Mouse (Mus musculus): ENCODE measurements around the gene Zfp280d. TPM values are rescaled to one million over a fixed set of nuclear protein-coding genes. Genes with fewer than 3 reads are reported as not detected.
"Not testable (repeated sequence)": the region's sequence is repeated elsewhere in the genome, so short reads cannot be mapped to it uniquely, and the experiment has no call there.

Zfp280d gene
- polyA plus RNA-seq, 1 experiment from 2014 or later: 66.3 TPM

- Histone ChIP-seq H3K9ac (ENCODE audit: low read length) (no peak overlapping the region), H3K4me1 (replicated peaks; ENCODE audit: control insufficient read depth, insufficient read depth, low read length) (no peaks in the 10 kb centered on the region), H3K4me2 (ENCODE audit: low read depth, low read length, severe bottlenecking) (no peak overlapping the region), H3K4me3 (ENCODE audit: low read depth, low read length) (no peak overlapping the region), H3K27ac (ENCODE audit: low read depth, low read length) (no peak overlapping the region), H3K9me3 (ENCODE audit: control insufficient read depth, low read length) (no peaks in the 10 kb centered on the region), H3K36me3 (ENCODE audit: control insufficient read depth, insufficient read depth, low read length) (no peaks in the 10 kb centered on the region), H3K27me3 (ENCODE audit: control insufficient read depth, insufficient read depth, low read length) (no peaks in the 10 kb centered on the region)
- 84% methylated on average over 7 of the region's 7 CpGs for WGBS
- DNase-seq (ENCODE audit: low spot score) (no peak), ATAC-seq (replicated peaks; ENCODE audit: low FRiP score) (no peak)
Measured at GRCm38 (mm10) chr9:72385786-72386185, 111.1 kb downstream of the Zfp280d start.

- Histone ChIP-seq H3K9ac (ENCODE audit: low read length) (no peak overlapping the region), H3K4me2 (ENCODE audit: low read depth, low read length, severe bottlenecking) (no peak overlapping the region), H3K9me3 (ENCODE audit: control insufficient read depth, low read length) (no peaks in the 10 kb centered on the region), H3K36me3 (ENCODE audit: control insufficient read depth, insufficient read depth, low read length) (no peaks in the 10 kb centered on the region), H3K27me3 (ENCODE audit: control insufficient read depth, insufficient read depth, low read length) (no peaks in the 10 kb centered on the region), H3K4me3 (ENCODE audit: low read depth, low read length) (no peak overlapping the region), H3K27ac (ENCODE audit: low read depth, low read length) (no peak overlapping the region), H3K4me1 (replicated peaks; ENCODE audit: control insufficient read depth, insufficient read depth, low read length) (no peaks in the 10 kb centered on the region)
- WGBS: 94% methylated on average over 4 of the region's 4 CpGs
- DNase-seq (ENCODE audit: low spot score): no peak
- no peak for ATAC-seq (replicated peaks; ENCODE audit: low FRiP score)
Measured at GRCm38 (mm10) chr9:72388934-72389333, 114.3 kb downstream of the Zfp280d start.

GRCm38 (mm10) chr9:72389431-72390002 is 114.9 kb downstream of the Zfp280d start:
- Histone ChIP-seq H3K4me2 (ENCODE audit: low read depth, low read length, severe bottlenecking) (no peak overlapping the region), H3K9me3 (ENCODE audit: control insufficient read depth, low read length) (no peaks in the 10 kb centered on the region), H3K4me3 (ENCODE audit: low read depth, low read length) (no peak overlapping the region), H3K36me3 (ENCODE audit: control insufficient read depth, insufficient read depth, low read length) (no peaks in the 10 kb centered on the region), H3K9ac (ENCODE audit: low read length) (no peak overlapping the region), H3K27ac (ENCODE audit: low read depth, low read length) (no peak overlapping the region), H3K27me3 (ENCODE audit: control insufficient read depth, insufficient read depth, low read length) (no peaks in the 10 kb centered on the region), H3K4me1 (replicated peaks; ENCODE audit: control insufficient read depth, insufficient read depth, low read length) (no peaks in the 10 kb centered on the region)
- DNase-seq (ENCODE audit: low spot score) (no peak), ATAC-seq (replicated peaks; ENCODE audit: low FRiP score) (no peak)
- WGBS: 76% methylated on average over 14 of the region's 14 CpGs

GRCm38 (mm10) chr9:72390321-72391077 is 115.8 kb downstream of the Zfp280d start:
- DNase-seq (ENCODE audit: low spot score) (no peak), ATAC-seq (replicated peaks; ENCODE audit: low FRiP score) (no peak)
- 90% methylated on average over 12 of the region's 12 CpGs for WGBS
- Histone ChIP-seq H3K36me3 (ENCODE audit: control insufficient read depth, insufficient read depth, low read length) (no peaks in the 10 kb centered on the region), H3K4me2 (ENCODE audit: low read depth, low read length, severe bottlenecking) (no peak overlapping the region), H3K4me1 (replicated peaks; ENCODE audit: control insufficient read depth, insufficient read depth, low read length) (no peaks in the 10 kb centered on the region), H3K27ac (ENCODE audit: low read depth, low read length) (no peak overlapping the region), H3K27me3 (ENCODE audit: control insufficient read depth, insufficient read depth, low read length) (no peaks in the 10 kb centered on the region), H3K4me3 (ENCODE audit: low read depth, low read length) (no peak overlapping the region), H3K9ac (ENCODE audit: low read length) (no peak overlapping the region), H3K9me3 (ENCODE audit: control insufficient read depth, low read length) (no peaks in the 10 kb centered on the region)

GRCm38 (mm10) chr9:72392686-72393085 is 118.0 kb downstream of the Zfp280d start:
- no peak overlapping the region for H3K27ac ChIP-seq (ENCODE audit: low read depth, low read length)
- no peaks in the 10 kb centered on the region for H3K36me3 ChIP-seq (ENCODE audit: control insufficient read depth, insufficient read depth, low read length)
- WGBS: 85% methylated on average over 7 of the region's 7 CpGs
- no peaks in the 10 kb centered on the region for H3K4me1 ChIP-seq (replicated peaks; ENCODE audit: control insufficient read depth, insufficient read depth, low read length)
- no peak overlapping the region for H3K4me2 ChIP-seq (ENCODE audit: low read depth, low read length, severe bottlenecking)
- ATAC-seq (replicated peaks; ENCODE audit: low FRiP score) (no peak), DNase-seq (ENCODE audit: low spot score) (no peak)
- H3K4me3 ChIP-seq (ENCODE audit: low read depth, low read length): no peak overlapping the region
- H3K27me3 ChIP-seq (ENCODE audit: control insufficient read depth, insufficient read depth, low read length): no peaks in the 10 kb centered on the region
- no peak overlapping the region for H3K9ac ChIP-seq (ENCODE audit: low read length)
- H3K9me3 ChIP-seq (ENCODE audit: control insufficient read depth, low read length): no peaks in the 10 kb centered on the region

GRCm38 (mm10) chr9:72393238-72393637 is 118.6 kb downstream of the Zfp280d start:
- H3K9ac ChIP-seq (ENCODE audit: low read length): no peak overlapping the region
- no peak overlapping the region for H3K27ac ChIP-seq (ENCODE audit: low read depth, low read length)
- no peaks in the 10 kb centered on the region for H3K27me3 ChIP-seq (ENCODE audit: control insufficient read depth, insufficient read depth, low read length)
- H3K4me1 ChIP-seq (replicated peaks; ENCODE audit: control insufficient read depth, insufficient read depth, low read length): no peaks in the 10 kb centered on the region
- ATAC-seq (replicated peaks; ENCODE audit: low FRiP score) (no peak), DNase-seq (ENCODE audit: low spot score) (no peak)
- H3K36me3 ChIP-seq (ENCODE audit: control insufficient read depth, insufficient read depth, low read length): no peaks in the 10 kb centered on the region
- 78% methylated on average over 15 of the region's 15 CpGs for WGBS
- no peaks in the 10 kb centered on the region for H3K9me3 ChIP-seq (ENCODE audit: control insufficient read depth, low read length)
- H3K4me2 ChIP-seq (ENCODE audit: low read depth, low read length, severe bottlenecking): no peak overlapping the region
- H3K4me3 ChIP-seq (ENCODE audit: low read depth, low read length): no peak overlapping the region

- H3K27ac ChIP-seq (ENCODE audit: low read depth, low read length): no peak overlapping the region
- H3K36me3 ChIP-seq (ENCODE audit: control insufficient read depth, insufficient read depth, low read length): no peaks in the 10 kb centered on the region
- H3K4me3 ChIP-seq (ENCODE audit: low read depth, low read length): no peak overlapping the region
- H3K9me3 ChIP-seq (ENCODE audit: control insufficient read depth, low read length): no peaks in the 10 kb centered on the region
- WGBS: 71% methylated on average over 8 of the region's 8 CpGs
- H3K9ac ChIP-seq (ENCODE audit: low read length): no peak overlapping the region
- no peaks in the 10 kb centered on the region for H3K27me3 ChIP-seq (ENCODE audit: control insufficient read depth, insufficient read depth, low read length)
- no peaks in the 10 kb centered on the region for H3K4me1 ChIP-seq (replicated peaks; ENCODE audit: control insufficient read depth, insufficient read depth, low read length)
- DNase-seq (ENCODE audit: low spot score) (no peak), ATAC-seq (replicated peaks; ENCODE audit: low FRiP score) (no peak)
- no peak overlapping the region for H3K4me2 ChIP-seq (ENCODE audit: low read depth, low read length, severe bottlenecking)
Measured at GRCm38 (mm10) chr9:72393869-72394341, 119.2 kb downstream of the Zfp280d start.

GRCm38 (mm10) chr9:72400121-72400520 is 125.5 kb downstream of the Zfp280d start:
- no peaks in the 10 kb centered on the region; the same call in 1 of the 2 replicates for H3K4me1 ChIP-seq (replicated peaks; ENCODE audit: control insufficient read depth, insufficient read depth, low read length)
- no peak overlapping the region for H3K4me3 ChIP-seq (ENCODE audit: low read depth, low read length)
- H3K27ac ChIP-seq (ENCODE audit: low read depth, low read length): no peak overlapping the region
- H3K36me3 ChIP-seq (ENCODE audit: control insufficient read depth, insufficient read depth, low read length): no peaks in the 10 kb centered on the region
- ATAC-seq (replicated peaks; ENCODE audit: low FRiP score) (no peak), DNase-seq (ENCODE audit: low spot score) (no peak)
- H3K4me2 ChIP-seq (ENCODE audit: low read depth, low read length, severe bottlenecking): no peak overlapping the region
- H3K9ac ChIP-seq (ENCODE audit: low read length): no peak overlapping the region
- 40% methylated on average over 4 of the region's 4 CpGs for WGBS
- no peaks in the 10 kb centered on the region for H3K27me3 ChIP-seq (ENCODE audit: control insufficient read depth, insufficient read depth, low read length)
- H3K9me3 ChIP-seq (ENCODE audit: control insufficient read depth, low read length): no peaks in the 10 kb centered on the region

- H3K4me1 ChIP-seq (replicated peaks; ENCODE audit: control insufficient read depth, insufficient read depth, low read length); H3K9ac ChIP-seq (ENCODE audit: low read length); H3K4me2 ChIP-seq (ENCODE audit: low read depth, low read length, severe bottlenecking); H3K27me3 ChIP-seq (ENCODE audit: control insufficient read depth, insufficient read depth, low read length); H3K4me3 ChIP-seq (ENCODE audit: low read depth, low read length); DNase-seq (ENCODE audit: low spot score); H3K36me3 ChIP-seq (ENCODE audit: control insufficient read depth, insufficient read depth, low read length); H3K9me3 ChIP-seq (ENCODE audit: control insufficient read depth, low read length); H3K27ac ChIP-seq (ENCODE audit: low read depth, low read length); ATAC-seq (replicated peaks; ENCODE audit: low FRiP score): not testable (repeated sequence)
- 75% methylated on average over 4 of the region's 4 CpGs for WGBS
Measured at GRCm38 (mm10) chr9:72401769-72402168, 127.1 kb downstream of the Zfp280d start.

Measured in forebrain, embryonic 11.5 days (tissue).